Mouse (Mus musculus) hindbrain, embryonic 14.5 days (tissue): ENCODE data around the gene Rbfox1. TPM values are rescaled to one million over a fixed set of nuclear protein-coding genes. Genes with fewer than 3 reads are reported as not detected.

Experiments
- ATAC-seq: fragments of 200-750 bp; cut with Nextera tagmentation; 2 replicates; pipeline ENCODE4 v1.8.0; 2017; ENCODE audit warnings: moderate number of reproducible peaks, mild to moderate bottlenecking, moderate TSS enrichment, moderate library complexity; ENCODE audit not compliant: low FRiP score
- DNase-seq: peaks from one replicate; pipeline ENCODE4 v3.0.0-alpha.2; 2015; ENCODE audit warnings: low spot score
- H3K27ac ChIP-seq: fragments of 300-500 bp; sonication (generic); 2 replicates; pipeline ENCODE4 v1.5.1; 2014; ENCODE audit warnings: mild to moderate bottlenecking, moderate library complexity
- H3K27me3 ChIP-seq: fragments of 300-500 bp; sonication (generic); 2 replicates; pipeline ENCODE4 v1.6.1; 2014; ENCODE audit warnings: mild to moderate bottlenecking, low read length, mixed read lengths; ENCODE audit not compliant: control insufficient read depth, insufficient read depth
- H3K36me3 ChIP-seq: fragments of 300-500 bp; sonication (generic); replicated peaks from 2 replicates; pipeline ENCODE4 v1.6.1; 2014; ENCODE audit not compliant: control insufficient read depth, insufficient read depth
- H3K4me1 ChIP-seq: fragments of 300-500 bp; sonication (generic); replicated peaks from 2 replicates; pipeline ENCODE4 v1.6.1; 2014; ENCODE audit warnings: antibody characterized with exemption, low read length, mixed read lengths; ENCODE audit not compliant: control insufficient read depth, insufficient read depth
- H3K4me2 ChIP-seq: fragments of 300-500 bp; sonication (generic); replicated peaks from 2 replicates; pipeline ENCODE4 v1.6.1; 2014; ENCODE audit warnings: mild to moderate bottlenecking, moderate library complexity
- H3K4me3 ChIP-seq: fragments of 300-500 bp; sonication (generic); replicated peaks from 2 replicates; pipeline ENCODE4 v1.5.1; 2014; ENCODE audit warnings: mild to moderate bottlenecking, low read length
- H3K9ac ChIP-seq: fragments of 300-500 bp; sonication (generic); 2 replicates; pipeline ENCODE4 v1.6.1; 2014
- H3K9me3 ChIP-seq: fragments of 300-500 bp; sonication (generic); 2 replicates; pipeline ENCODE4 v1.6.1; 2016; ENCODE audit warnings: low read length; ENCODE audit not compliant: control insufficient read depth
- WGBS: fragments of 180-500 bp; shearing (Covaris S2); extraction: QIAGEN DNeasy Blood & Tissue Kit; methylation state at CpG from one replicate; pipeline ENCODE4 v1.1.7; 2014; 5-methylcytosine and 5-hydroxymethylcytosine counted together
- polyA plus RNA-seq: library from polyadenylated mRNA; unstranded; fragments of >200 nt; fragmentation: Nextera tagmentation; extraction: Ambion mirVana; gene quantifications from 2 replicates; pipeline ENCODE4 v1.2.1, GENCODE M21; 2014

Rbfox1 gene
- polyA plus RNA-seq, 1 experiment from 2014 or later, result 217 TPM

- WGBS, result 16% methylated on average over 6 of the region's 6 CpGs
- ATAC-seq (peak; percentile 40; the same call in 1 of the 2 replicates), DNase-seq (no peak)
- H3K9me3 ChIP-seq, result no peaks in the 10 kb centered on the region
- no peak overlapping the region for H3K9ac ChIP-seq
- no peak overlapping the region for H3K4me3 ChIP-seq
- no peak overlapping the region for H3K4me2 ChIP-seq
- H3K27me3 ChIP-seq, result no peaks in the 10 kb centered on the region
- no peak overlapping the region for H3K27ac ChIP-seq
- no peaks in the 10 kb centered on the region for H3K36me3 ChIP-seq
- H3K4me1 ChIP-seq, result peaks cover 21% of the 10 kb centered on the region; the same call in 1 of the 2 replicates
Measured at GRCm38 (mm10) chr16:7404766-7405492, 1519.8 kb downstream of the Rbfox1 start.

GRCm38 (mm10) chr16:7407862-7408640 is 1522.9 kb downstream of the Rbfox1 start:
- Histone ChIP-seq H3K27ac (peak overlapping the region; percentile 49; the same call in 1 of the 2 replicates), H3K36me3 (no peaks in the 10 kb centered on the region), H3K27me3 (no peaks in the 10 kb centered on the region), H3K4me2 (no peak overlapping the region), H3K9me3 (no peaks in the 10 kb centered on the region), H3K4me1 (peaks cover 21% of the 10 kb centered on the region; the same call in 1 of the 2 replicates), H3K9ac (no peak overlapping the region), H3K4me3 (no peak overlapping the region)
- 35% methylated on average over 12 of the region's 12 CpGs for WGBS
- DNase-seq (no peak), ATAC-seq (peak; percentile 59; the same call in 1 of the 2 replicates)

- Histone ChIP-seq H3K4me3 (no peak overlapping the region), H3K27me3 (no peaks in the 10 kb centered on the region), H3K27ac (peak overlapping the region; percentile 49; the same call in 1 of the 2 replicates), H3K4me1 (peaks cover 11% of the 10 kb centered on the region; the same call in 1 of the 2 replicates), H3K9me3 (no peaks in the 10 kb centered on the region), H3K36me3 (no peaks in the 10 kb centered on the region), H3K9ac (peak overlapping the region; percentile 31; the same call in 1 of the 2 replicates), H3K4me2 (peak overlapping the region; percentile 37)
- WGBS, result 20% methylated on average over 12 of the region's 12 CpGs
- ATAC-seq, result peak; percentile 51
- DNase-seq, result peak; percentile 38
Measured at GRCm38 (mm10) chr16:7419655-7420281, 1534.6 kb downstream of the Rbfox1 start.

GRCm38 (mm10) chr16:7425386-7426089 is 1540.4 kb downstream of the Rbfox1 start:
- H3K27ac ChIP-seq, result no peak overlapping the region
- no peak for ATAC-seq

GRCm38 (mm10) chr16:7433296-7433695 is 1548.1 kb downstream of the Rbfox1 start:
- no peak for ATAC-seq
- no peaks in the 10 kb centered on the region for H3K36me3 ChIP-seq
- H3K4me3 ChIP-seq, result no peak overlapping the region
- 92% methylated on average over 6 of the region's 6 CpGs for WGBS
- no peak for DNase-seq
- no peak overlapping the region for H3K27ac ChIP-seq
- H3K4me2 ChIP-seq, result no peak overlapping the region
- H3K27me3 ChIP-seq, result no peaks in the 10 kb centered on the region
- H3K9me3 ChIP-seq, result no peaks in the 10 kb centered on the region
- 0 out of 2 replicates have a peak, but pooled peaks cover 4% of the 10 kb centered on the region for H3K4me1 ChIP-seq
- H3K9ac ChIP-seq, result no peak overlapping the region

More at GRCm38 (mm10) chr16:7425386-7426089, 1540.4 kb downstream of the Rbfox1 start:
- 86% methylated on average over 3 of the region's 3 CpGs for WGBS
- Histone ChIP-seq H3K27me3 (no peaks in the 10 kb centered on the region), H3K4me2 (no peak overlapping the region), H3K9ac (no peak overlapping the region), H3K4me1 (no peaks in the 10 kb centered on the region), H3K9me3 (no peaks in the 10 kb centered on the region), H3K4me3 (no peak overlapping the region), H3K36me3 (no peaks in the 10 kb centered on the region)
- DNase-seq, result no peak

GRCm38 (mm10) chr16:7446791-7447290 is 1561.7 kb downstream of the Rbfox1 start:
- 70% methylated on average over 1 of the region's 1 CpGs for WGBS
- H3K4me3 ChIP-seq, result no peak overlapping the region
- no peak overlapping the region for H3K4me2 ChIP-seq
- H3K27ac ChIP-seq, result peak overlapping the region; percentile 21; the same call in 1 of the 2 replicates
- H3K27me3 ChIP-seq, result no peaks in the 10 kb centered on the region
- H3K4me1 ChIP-seq, result 0 out of 2 replicates have a peak, but pooled peaks cover 4% of the 10 kb centered on the region
- ATAC-seq (no peak), DNase-seq (no peak)
- H3K9me3 ChIP-seq, result no peaks in the 10 kb centered on the region
- H3K36me3 ChIP-seq, result no peaks in the 10 kb centered on the region
- H3K9ac ChIP-seq, result no peak overlapping the region

GRCm38 (mm10) chr16:7447718-7448649 is 1562.8 kb downstream of the Rbfox1 start:
- Histone ChIP-seq H3K27ac (peak overlapping the region; percentile 39; the same call in 1 of the 2 replicates), H3K36me3 (no peaks in the 10 kb centered on the region), H3K4me1 (0 out of 2 replicates have a peak, but pooled peaks cover 4% of the 10 kb centered on the region), H3K4me3 (no peak overlapping the region), H3K9me3 (no peaks in the 10 kb centered on the region), H3K9ac (no peak overlapping the region), H3K27me3 (no peaks in the 10 kb centered on the region), H3K4me2 (no peak overlapping the region)
- peak; percentile 41 for DNase-seq
- no peak for ATAC-seq
- 45% methylated on average over 8 of the region's 8 CpGs for WGBS

GRCm38 (mm10) chr16:7451193-7451592 is 1566.0 kb downstream of the Rbfox1 start:
- no peak overlapping the region for H3K4me3 ChIP-seq
- WGBS, result 89% methylated on average over 3 of the region's 3 CpGs
- no peaks in the 10 kb centered on the region for H3K9me3 ChIP-seq
- H3K9ac ChIP-seq, result no peak overlapping the region
- H3K27me3 ChIP-seq, result no peaks in the 10 kb centered on the region
- H3K27ac ChIP-seq, result no peak overlapping the region
- 0 out of 2 replicates have a peak, but pooled peaks cover 4% of the 10 kb centered on the region for H3K4me1 ChIP-seq
- H3K36me3 ChIP-seq, result no peaks in the 10 kb centered on the region
- ATAC-seq (no peak), DNase-seq (no peak)
- H3K4me2 ChIP-seq, result no peak overlapping the region
